Mouse (Mus musculus) forebrain, postnatal 0 days (tissue): Measurements from ENCODE around the gene Nptx1. TPM values are rescaled to one million over a fixed set of nuclear protein-coding genes. Genes with fewer than 3 reads are reported as not detected.

Experiments used
- ATAC-seq: fragments of 200-750 bp; cut with Nextera tagmentation; 2 replicates; pipeline ENCODE4 v1.8.0; 2017; ENCODE audit warnings: mild to moderate bottlenecking, moderate library complexity
- DNase-seq: peaks from one replicate; pipeline ENCODE4 v3.0.0-alpha.2; 2015
- H3K27ac ChIP-seq: fragments of 300-500 bp; sonication (generic); 2 replicates; pipeline ENCODE4 v1.5.1; 2014; ENCODE audit warnings: low read depth, mild to moderate bottlenecking, antibody characterized with exemption, low read length, moderate library complexity, mixed read lengths
- H3K27me3 ChIP-seq: fragments of 300-500 bp; sonication (generic); 2 replicates; pipeline ENCODE4 v1.6.1; 2014; ENCODE audit warnings: mild to moderate bottlenecking, low read length, mixed read lengths; ENCODE audit not compliant: insufficient read depth
- H3K36me3 ChIP-seq: fragments of 300-500 bp; sonication (generic); 2 replicates; pipeline ENCODE4 v1.6.1; 2014; ENCODE audit warnings: mild to moderate bottlenecking, moderate library complexity; ENCODE audit not compliant: insufficient read depth
- H3K4me1 ChIP-seq: fragments of 300-500 bp; sonication (generic); 2 replicates; pipeline ENCODE4 v1.6.1; 2014; ENCODE audit warnings: antibody characterized with exemption; ENCODE audit not compliant: insufficient read depth
- H3K4me2 ChIP-seq: fragments of 300-500 bp; sonication (generic); 2 replicates; pipeline ENCODE4 v1.6.1; 2014; ENCODE audit warnings: low read depth, mild to moderate bottlenecking, moderate library complexity
- H3K4me3 ChIP-seq: fragments of 300-500 bp; sonication (generic); 2 replicates; pipeline ENCODE4 v1.5.1; 2014; ENCODE audit warnings: low read depth, low read length, mixed read lengths
- H3K9ac ChIP-seq: fragments of 300-500 bp; sonication (generic); 2 replicates; pipeline ENCODE4 v1.6.1; 2014; ENCODE audit warnings: mild to moderate bottlenecking
- H3K9me3 ChIP-seq: fragments of 300-500 bp; sonication (generic); 2 replicates; pipeline ENCODE4 v1.6.1; 2016; ENCODE audit warnings: low read length
- CTCF ChIP-seq: sonication (generic); IDR thresholded peaks from 2 replicates; pipeline ENCODE4 v1.5.1; 2016; ENCODE audit warnings: antibody characterized with exemption, control low read depth, low read depth
- WGBS: fragments of 180-500 bp; shearing (Covaris S2); extraction: QIAGEN DNeasy Blood & Tissue Kit; methylation state at CpG from one replicate; pipeline ENCODE4 v1.1.7; 2014; 5-methylcytosine and 5-hydroxymethylcytosine counted together
- polyA plus RNA-seq: library from polyadenylated mRNA; unstranded; fragments of >200 nt; fragmentation: Nextera tagmentation; extraction: Ambion mirVana; gene quantifications from 2 replicates; pipeline ENCODE4 v1.2.1, GENCODE M21; 2015
- total RNA-seq: library from RNA; depleted of rRNA; stranded (reverse); fragments of >200 nt; gene quantifications from 2 replicates; pipeline ENCODE4 v1.2.3, GENCODE M21; 2014; rRNA removed

Gene Nptx1
- total RNA-seq (10.0 and 14.2 TPM in 2 replicates), polyA plus RNA-seq (5.1 and 6.9 TPM in 2 replicates)

DNA sequence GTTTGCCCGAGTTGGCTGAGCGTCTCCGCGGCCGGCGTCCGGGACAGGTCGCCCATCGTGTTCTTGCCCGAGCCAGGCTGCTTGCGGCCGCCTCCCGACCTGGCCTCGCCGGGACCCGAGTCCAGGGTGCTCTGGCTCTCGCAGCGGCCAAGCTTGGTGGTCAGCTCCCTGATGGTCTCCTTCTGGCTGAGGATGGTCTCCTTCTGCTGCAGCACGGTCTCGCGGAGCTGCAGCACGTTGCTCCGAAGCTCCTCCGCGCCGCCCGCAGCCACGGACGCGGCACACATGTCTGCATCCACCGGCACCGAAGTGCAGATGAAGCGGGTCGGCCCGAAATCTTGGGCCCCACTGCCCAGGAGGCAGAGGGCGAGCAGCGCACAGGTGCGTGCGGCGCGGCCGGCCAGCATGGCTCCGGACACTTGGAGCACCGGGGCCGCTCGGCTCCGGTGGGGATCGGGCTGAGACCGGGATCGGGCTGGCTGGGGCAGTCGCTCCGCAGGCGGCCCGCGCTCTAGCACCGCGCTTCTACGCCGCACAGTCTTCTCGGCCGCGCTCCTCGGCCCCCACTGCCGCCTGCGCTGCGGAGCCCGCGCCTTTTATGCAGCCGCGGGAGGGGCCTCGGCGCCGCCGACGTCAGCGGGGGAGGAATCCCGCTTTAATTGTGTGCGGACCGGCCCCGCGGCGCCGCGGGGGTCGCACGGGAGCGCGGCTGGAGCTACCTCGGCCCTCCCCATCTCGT is at the start of gene Nptx1:
TSS of gene Nptx1 (minus strand) at position 571 of the 739 bp plus-strand sequence.
- ATAC-seq (peak; percentile 71), DNase-seq (peak; percentile 81)
- H3K4me1 ChIP-seq: peaks cover 26% of the 10 kb centered on the region
- 2% methylated on average over 83 of the region's 90 CpGs for WGBS
- H3K4me3 ChIP-seq: peak within 1 kb of the TSS; percentile 65
- peak within 1 kb of the TSS; percentile 15; the same call in 1 of the 2 replicates for H3K27ac ChIP-seq
- H3K36me3 ChIP-seq: no peaks in the 10 kb centered on the region
- peaks cover 9% of the 10 kb centered on the region; the same call in 1 of the 2 replicates for H3K27me3 ChIP-seq
- H3K9ac ChIP-seq: peak within 1 kb of the TSS; percentile 69
- no peak for TF ChIP-seq CTCF
- H3K4me2 ChIP-seq: peak within 1 kb of the TSS; percentile 99
- H3K9me3 ChIP-seq: no peaks in the 10 kb centered on the region

DNA sequence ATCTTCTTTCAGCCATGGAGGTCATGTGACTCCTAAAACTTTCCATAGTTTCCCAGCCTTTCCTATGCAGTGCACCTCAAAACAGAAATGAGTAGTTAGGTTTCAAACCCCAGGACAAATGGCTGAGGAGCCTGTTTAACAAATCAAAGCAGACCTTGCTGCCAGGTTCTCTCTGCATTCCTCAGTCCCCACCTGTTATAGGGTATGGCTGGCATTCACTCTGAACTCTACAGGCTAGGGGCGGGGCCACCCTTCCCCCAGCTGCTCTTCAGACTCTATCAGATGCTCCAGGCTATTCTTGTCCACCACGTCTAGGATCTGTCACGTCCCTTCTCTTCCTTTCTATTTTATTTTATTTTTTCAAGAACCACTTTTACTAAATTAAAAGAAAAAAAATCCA is 46.4 kb upstream of the Nptx1 start:
- WGBS: 48% methylated on average over 3 of the region's 3 CpGs
- no peak for ATAC-seq
- no peaks in the 10 kb centered on the region for H3K4me1 ChIP-seq

GRCm38 (mm10) chr11:119589242-119589641 is 41.7 kb upstream of the Nptx1 start:
- Histone ChIP-seq H3K4me2 (no peak overlapping the region), H3K36me3 (no peaks in the 10 kb centered on the region), H3K27me3 (no peaks in the 10 kb centered on the region), H3K4me1 (no peaks in the 10 kb centered on the region), H3K9ac (no peak overlapping the region), H3K27ac (no peak overlapping the region), H3K9me3 (no peaks in the 10 kb centered on the region), H3K4me3 (no peak overlapping the region)
- ATAC-seq (no peak), DNase-seq (no peak)
- WGBS: 88% methylated on average over 7 of the region's 7 CpGs
- TF ChIP-seq CTCF: no peak

More for the DNA sequence above, 46.4 kb upstream of the Nptx1 start:
- no peaks in the 10 kb centered on the region for H3K27me3 ChIP-seq
- no peak for DNase-seq
- no peak overlapping the region for H3K9ac ChIP-seq
- no peaks in the 10 kb centered on the region for H3K9me3 ChIP-seq
- no peak overlapping the region for H3K4me3 ChIP-seq
- no peak for TF ChIP-seq CTCF
- H3K36me3 ChIP-seq: no peaks in the 10 kb centered on the region
- no peak overlapping the region for H3K27ac ChIP-seq
- no peak overlapping the region for H3K4me2 ChIP-seq

- Histone ChIP-seq H3K4me2 (no peak overlapping the region), H3K9me3 (no peaks in the 10 kb centered on the region), H3K27me3 (no peaks in the 10 kb centered on the region), H3K4me3 (no peak overlapping the region), H3K27ac (no peak overlapping the region), H3K4me1 (no peaks in the 10 kb centered on the region), H3K36me3 (no peaks in the 10 kb centered on the region), H3K9ac (no peak overlapping the region)
- DNase-seq: peak; percentile 21
- no peak for ATAC-seq
- no peak for TF ChIP-seq CTCF
- 65% methylated on average over 5 of the region's 5 CpGs for WGBS
These were observed 39.6 kb upstream of the Nptx1 start for GRCm38 (mm10) chr11:119587112-119587511.

DNA sequence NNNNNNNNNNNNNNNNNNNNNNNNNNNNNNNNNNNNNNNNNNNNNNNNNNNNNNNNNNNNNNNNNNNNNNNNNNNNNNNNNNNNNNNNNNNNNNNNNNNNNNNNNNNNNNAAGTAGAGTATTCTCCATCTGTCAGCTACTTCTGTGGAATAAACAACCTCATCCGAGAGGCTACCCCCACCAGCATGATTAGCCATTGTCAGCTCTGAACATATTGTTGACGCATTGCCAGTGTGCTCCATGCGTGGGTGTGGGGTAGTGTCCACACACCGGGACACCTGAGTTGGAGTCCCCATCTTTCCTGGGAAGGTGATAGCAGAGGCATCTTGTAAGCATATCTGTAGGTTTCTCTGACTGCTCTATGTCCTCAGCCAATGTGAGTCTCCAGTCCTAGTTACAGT is 39.0 kb upstream of the Nptx1 start:
- no peaks in the 10 kb centered on the region for H3K9me3 ChIP-seq
- no peak overlapping the region for H3K9ac ChIP-seq
- WGBS: 65% methylated on average over 4 of the region's 4 CpGs
- no peaks in the 10 kb centered on the region for H3K36me3 ChIP-seq
- H3K4me1 ChIP-seq: no peaks in the 10 kb centered on the region
- no peak overlapping the region for H3K4me2 ChIP-seq
- no peaks in the 10 kb centered on the region for H3K27me3 ChIP-seq
- H3K4me3 ChIP-seq: no peak overlapping the region
- no peak overlapping the region for H3K27ac ChIP-seq
- no peak for ATAC-seq
- no peak for TF ChIP-seq CTCF
- DNase-seq: peak; percentile 24

GRCm38 (mm10) chr11:119577721-119578120 is 30.2 kb upstream of the Nptx1 start:
- WGBS: 97% methylated on average over 2 of the region's 2 CpGs
- Histone ChIP-seq H3K4me3 (no peak overlapping the region), H3K27me3 (no peaks in the 10 kb centered on the region), H3K9me3 (no peaks in the 10 kb centered on the region), H3K36me3 (no peaks in the 10 kb centered on the region), H3K9ac (no peak overlapping the region), H3K27ac (no peak overlapping the region), H3K4me1 (no peaks in the 10 kb centered on the region), H3K4me2 (no peak overlapping the region)
- no peak for TF ChIP-seq CTCF
- ATAC-seq (no peak), DNase-seq (no peak)

GRCm38 (mm10) chr11:119576855-119577254 is 29.3 kb upstream of the Nptx1 start:
- DNase-seq (no peak), ATAC-seq (no peak)
- WGBS: 14% methylated on average over 4 of the region's 4 CpGs
- H3K4me2 ChIP-seq: no peak overlapping the region
- no peak overlapping the region for H3K4me3 ChIP-seq
- H3K9ac ChIP-seq: no peak overlapping the region
- H3K4me1 ChIP-seq: no peaks in the 10 kb centered on the region
- no peaks in the 10 kb centered on the region for H3K9me3 ChIP-seq
- no peaks in the 10 kb centered on the region for H3K27me3 ChIP-seq
- no peak for TF ChIP-seq CTCF
- H3K27ac ChIP-seq: no peak overlapping the region
- no peaks in the 10 kb centered on the region for H3K36me3 ChIP-seq
